Mouse (Mus musculus): ENCODE results near the gene Hyls1.
A peak's percentile ranks its signal among the peaks of the same experiment; 100 is the strongest.

Gene Hyls1

GRCm38 (mm10) chr9:35545704-35546103, 24.5 kb downstream of the Hyls1 start:
- no peak for DNase-seq (ENCODE audit: extremely low read depth, insufficient read length, low spot score)

DNA sequence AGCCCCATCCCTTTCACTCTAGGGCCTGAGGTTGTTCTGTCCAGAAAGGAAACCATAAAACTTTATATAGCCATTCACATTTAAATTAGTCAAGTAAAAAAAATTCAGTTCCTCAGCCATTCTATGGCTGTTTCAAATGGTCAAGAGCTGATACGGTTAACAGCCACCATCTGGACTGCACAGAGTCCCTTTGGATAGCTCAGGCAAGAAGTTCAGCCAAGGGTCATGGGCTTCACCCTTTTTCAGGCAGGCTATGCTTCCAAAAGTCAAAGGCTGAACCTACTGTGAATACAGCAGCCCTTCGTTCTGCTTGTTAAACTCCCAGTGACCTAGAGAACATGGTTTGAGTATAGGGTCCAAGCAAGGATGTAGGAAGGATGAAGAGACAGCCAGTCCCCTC, 25.5 kb downstream of the Hyls1 start:
- DNase-seq (ENCODE audit: extremely low read depth, insufficient read length, low spot score) = no peak

DNA sequence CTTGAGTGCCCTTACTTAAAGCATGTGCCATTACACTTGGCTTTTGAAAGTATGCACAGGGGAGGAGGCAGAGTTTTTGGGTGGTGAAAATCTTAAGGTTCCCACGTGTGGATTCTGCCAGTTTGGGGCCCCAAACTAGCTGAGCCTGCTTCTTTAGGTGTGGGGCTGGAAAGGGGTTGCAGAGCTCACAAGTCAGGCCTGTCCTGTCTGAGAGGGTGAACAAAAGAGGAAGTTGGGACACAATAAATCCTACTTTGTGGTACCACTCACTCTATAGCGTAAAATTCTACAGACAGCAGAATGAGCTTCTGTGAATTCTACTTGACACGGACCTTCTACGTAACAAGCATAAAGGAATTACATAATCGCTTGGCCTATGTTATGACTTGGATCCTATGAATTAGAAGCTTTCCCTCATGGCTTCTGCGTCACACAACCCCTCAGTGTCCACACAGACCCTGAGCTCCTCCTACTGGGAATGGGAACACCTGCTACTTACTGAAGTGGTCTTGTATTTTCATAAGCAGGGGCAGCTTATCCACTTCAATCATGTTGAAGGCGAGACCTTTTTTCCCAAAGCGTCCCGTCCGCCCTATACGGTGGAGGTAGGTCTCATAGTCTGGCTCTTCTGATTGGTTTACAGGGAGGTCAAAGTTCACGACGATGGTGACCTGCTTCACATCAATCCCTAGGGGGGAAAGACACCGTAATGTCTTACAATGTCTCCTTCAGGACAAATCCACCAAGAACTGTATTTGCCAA, 26.9 kb downstream of the Hyls1 start:
- no peak for DNase-seq (ENCODE audit: extremely low read depth, insufficient read length, low spot score)

- DNase-seq (ENCODE audit: extremely low read depth, insufficient read length, low spot score) = no peak
Measured at GRCm38 (mm10) chr9:35541941-35542340, 28.3 kb downstream of the Hyls1 start.

DNA sequence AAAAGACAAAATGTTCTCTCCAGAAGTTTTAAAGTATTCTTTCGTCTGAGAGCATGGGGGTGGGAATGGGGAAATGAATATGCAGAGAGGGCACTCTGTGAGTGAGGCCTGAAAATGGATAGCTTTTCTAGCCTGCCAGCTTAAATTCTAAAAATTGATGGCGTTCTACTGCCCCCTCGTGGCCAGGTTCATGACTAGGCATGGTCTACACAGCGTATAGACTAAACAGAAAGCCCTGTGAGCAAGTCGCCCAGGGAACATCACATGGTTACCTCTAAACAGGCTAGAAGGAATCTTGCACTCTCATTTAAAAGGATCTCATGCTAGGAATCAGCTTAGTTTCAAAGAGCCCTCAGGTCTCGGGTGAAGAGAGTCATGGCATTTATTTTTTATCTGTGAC, 28.7 kb downstream of the Hyls1 start:
- DNase-seq (ENCODE audit: extremely low read depth, insufficient read length, low spot score) = no peak

GRCm38 (mm10) chr9:35541024-35541423, 29.2 kb downstream of the Hyls1 start:
- DNase-seq (ENCODE audit: extremely low read depth, insufficient read length, low spot score) = no peak

DNA sequence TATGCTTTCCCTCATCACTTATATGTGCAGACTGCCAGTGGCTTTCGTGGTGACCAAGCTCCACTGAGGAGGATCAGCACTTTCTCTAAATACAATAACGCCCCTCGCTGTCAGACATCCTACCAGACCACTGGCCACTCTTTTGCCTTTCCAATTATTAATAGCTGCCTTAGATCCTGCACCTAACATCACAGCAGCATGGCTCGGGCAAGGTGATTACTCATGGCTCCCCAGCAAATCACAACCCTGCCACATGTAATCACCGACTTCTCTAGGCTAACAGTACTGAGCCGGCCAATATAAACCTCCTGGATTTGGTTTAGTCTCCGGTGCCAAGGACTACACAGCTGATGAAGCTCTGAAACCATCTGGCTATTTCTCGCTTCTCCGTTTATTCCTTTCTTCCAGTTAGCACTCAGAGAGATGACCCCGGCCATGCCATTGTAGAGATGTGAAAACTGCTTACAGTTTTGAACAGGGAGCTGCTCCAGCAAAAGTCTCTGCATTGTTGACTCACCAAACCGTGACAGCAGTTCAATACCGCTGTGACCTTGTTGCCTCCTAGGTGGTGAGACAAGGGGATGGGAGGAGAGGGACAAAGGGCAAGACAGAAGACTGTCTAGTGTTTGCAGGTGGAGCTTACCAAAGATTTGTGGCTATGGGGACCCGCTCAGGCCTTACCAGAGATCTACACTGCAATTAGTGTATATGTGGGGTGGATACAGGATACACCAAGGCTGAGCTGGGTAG, 31.0 kb downstream of the Hyls1 start:
- no peak for DNase-seq (ENCODE audit: extremely low read depth, insufficient read length, low spot score)

DNA sequence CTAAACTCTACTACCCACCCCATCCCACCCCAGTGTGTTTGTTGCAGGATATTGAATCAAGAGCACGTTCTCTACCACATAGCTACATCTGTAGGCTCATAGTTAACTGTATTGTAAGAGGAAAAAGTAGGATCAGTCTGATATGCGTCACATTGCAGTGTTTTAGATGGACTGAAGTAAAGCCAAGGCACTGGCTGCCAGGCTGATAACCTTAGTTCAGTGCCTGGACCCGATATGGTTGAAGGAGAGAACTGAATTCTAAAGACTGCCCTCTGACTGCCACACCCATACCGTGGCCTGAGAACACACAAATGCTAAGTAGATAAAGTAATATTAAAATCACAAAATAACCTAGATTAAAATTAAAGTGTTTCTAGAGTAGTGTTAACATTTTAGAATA, 34.3 kb downstream of the Hyls1 start:
- DNase-seq (ENCODE audit: extremely low read depth, insufficient read length, low spot score) = no peak

GRCm38 (mm10) chr9:35535110-35535509, 35.1 kb downstream of the Hyls1 start:
- no peak for DNase-seq (ENCODE audit: extremely low read depth, insufficient read length, low spot score)

- DNase-seq (ENCODE audit: extremely low read depth, insufficient read length, low spot score) = no peak
Measured at GRCm38 (mm10) chr9:35533266-35533665, 36.9 kb downstream of the Hyls1 start.

DNA sequence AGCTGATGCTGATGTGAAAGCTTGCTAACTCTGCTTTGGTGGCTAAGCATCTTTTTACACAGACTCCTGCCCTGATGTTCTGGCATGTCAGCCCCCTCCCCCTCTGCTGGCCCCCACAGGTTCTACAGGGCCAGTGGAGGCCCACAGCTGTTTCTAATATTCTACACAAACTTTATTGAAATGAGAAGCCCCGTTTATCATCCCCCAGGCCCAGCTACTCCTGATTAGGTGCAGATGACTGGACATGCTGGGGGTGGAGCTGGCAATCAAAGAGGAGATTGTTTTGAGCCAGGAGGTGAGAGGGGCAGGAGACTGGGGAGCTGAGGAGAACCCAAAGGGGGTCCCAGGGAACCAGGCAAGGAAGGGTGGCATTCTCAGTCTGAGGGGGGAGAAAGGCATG, 40.4 kb downstream of the Hyls1 start:
- DNase-seq (ENCODE audit: extremely low read depth, insufficient read length, low spot score) = no peak

GRCm38 (mm10) chr9:35529141-35529540, 41.1 kb downstream of the Hyls1 start:
- DNase-seq (ENCODE audit: extremely low read depth, insufficient read length, low spot score) = no peak

- peak; percentile 48 for DNase-seq (ENCODE audit: extremely low read depth, insufficient read length, low spot score)
Measured at GRCm38 (mm10) chr9:35523941-35524411, 46.2 kb downstream of the Hyls1 start.

- peak; percentile 34 for DNase-seq (ENCODE audit: extremely low read depth, insufficient read length, low spot score)
Measured at GRCm38 (mm10) chr9:35523541-35523940, 46.7 kb downstream of the Hyls1 start.

DNA sequence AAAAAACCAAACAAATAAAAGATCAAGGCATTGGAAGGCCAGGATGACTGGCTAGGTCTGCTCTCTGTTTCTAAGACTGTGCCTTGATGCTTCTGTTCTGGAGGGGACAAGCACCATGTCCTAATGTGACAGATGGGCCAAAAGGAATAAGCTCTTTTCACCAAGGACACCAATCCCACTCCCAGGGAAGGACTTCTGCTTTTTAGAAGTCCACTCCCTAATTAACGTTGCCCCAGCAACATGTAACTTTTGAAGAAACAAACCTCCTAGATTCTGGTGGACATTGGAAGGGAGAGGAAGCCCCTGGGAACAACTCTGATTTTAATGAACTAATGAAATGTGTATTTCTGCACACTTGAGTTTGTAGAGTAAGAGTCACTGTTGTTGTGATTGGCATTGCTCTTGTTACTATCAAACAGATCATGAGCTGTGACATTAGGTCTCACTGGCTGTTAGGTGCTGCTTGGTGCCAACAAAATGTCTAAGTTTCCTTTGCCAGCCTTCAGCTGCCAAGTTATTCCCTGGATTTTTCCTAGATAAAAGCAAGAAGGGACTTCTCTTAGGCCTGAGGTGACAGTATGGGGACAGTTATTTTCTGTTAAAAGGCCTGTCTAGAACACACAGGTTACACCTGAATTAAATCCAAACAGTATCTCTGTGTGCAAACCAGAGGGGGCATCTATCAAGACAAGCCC, 47.2 kb downstream of the Hyls1 start:
- DNase-seq (ENCODE audit: extremely low read depth, insufficient read length, low spot score) = no peak

- DNase-seq (ENCODE audit: extremely low read depth, insufficient read length, low spot score) = no peak
Measured at GRCm38 (mm10) chr9:35522241-35522640, 48.0 kb downstream of the Hyls1 start.

DNA sequence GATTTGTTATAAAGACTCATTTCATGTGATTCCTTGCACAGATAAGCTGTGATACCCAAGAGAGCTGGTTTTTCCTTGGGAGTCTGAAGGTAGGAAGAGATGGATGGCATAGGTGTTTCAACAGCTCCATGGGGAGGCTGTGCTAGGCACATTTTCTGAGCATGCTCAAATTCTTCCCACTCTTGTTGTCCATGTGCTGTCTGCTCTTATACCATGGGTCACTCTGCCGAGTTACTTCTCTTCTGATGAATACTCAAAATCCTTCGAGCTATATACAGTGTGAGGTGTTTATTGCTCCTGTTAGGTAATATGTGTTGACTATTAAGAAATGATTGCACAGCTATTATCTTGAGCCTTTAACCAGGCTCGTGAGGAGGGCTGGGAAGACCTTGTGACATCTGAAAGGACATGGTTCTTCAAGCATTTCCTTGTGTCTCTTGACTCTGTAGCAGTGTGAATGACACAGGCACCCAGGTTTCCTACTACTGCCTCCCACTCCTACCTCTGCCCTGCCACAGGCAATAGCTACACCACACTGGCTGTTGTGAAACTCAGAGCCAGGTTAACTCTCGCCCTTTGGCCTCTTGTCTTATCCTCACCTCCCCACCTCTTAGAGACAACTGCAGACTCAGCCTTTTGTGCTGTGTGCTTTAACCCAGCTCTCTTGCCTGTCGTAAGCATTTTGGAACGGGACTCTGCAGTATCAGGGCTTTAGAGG, 49.4 kb downstream of the Hyls1 start:
- DNase-seq (ENCODE audit: extremely low read depth, insufficient read length, low spot score) = no peak

- DNase-seq (ENCODE audit: extremely low read depth, insufficient read length, low spot score) = no peak
Measured at GRCm38 (mm10) chr9:35518169-35518568, 52.0 kb downstream of the Hyls1 start, which contains the start of gene Gm1113. Gm1113 (minus strand) TSS chr9:35518269.

GRCm38 (mm10) chr9:35516711-35517110, 53.5 kb downstream of the Hyls1 start:
- no peak for DNase-seq (ENCODE audit: extremely low read depth, insufficient read length, low spot score)

GRCm38 (mm10) chr9:35516182-35516581, 54.0 kb downstream of the Hyls1 start:
- no peak for DNase-seq (ENCODE audit: extremely low read depth, insufficient read length, low spot score)

DNA sequence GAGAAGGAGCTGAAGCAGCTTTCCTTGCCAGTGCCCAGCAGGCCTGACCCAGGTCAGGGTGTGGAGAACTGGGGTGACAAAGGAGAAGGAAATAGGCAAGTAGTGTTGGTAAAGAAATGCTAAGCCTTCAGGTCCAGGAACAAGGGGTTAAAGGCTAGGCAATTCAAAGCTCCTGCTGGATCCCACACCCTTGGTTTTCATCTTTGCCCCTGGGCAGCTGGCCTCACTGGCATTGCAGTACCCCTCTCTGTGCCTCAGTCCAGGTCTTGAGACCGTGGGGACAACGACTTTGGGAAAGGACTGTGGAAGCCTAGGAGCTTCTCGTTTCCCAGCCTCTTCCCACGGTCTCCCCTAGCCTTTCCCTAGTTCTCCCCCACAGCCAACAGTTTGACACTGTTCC, 56.3 kb downstream of the Hyls1 start:
- no peak for DNase-seq (ENCODE audit: extremely low read depth, insufficient read length, low spot score)
